Mouse (Mus musculus): Measurements from ENCODE around the gene Rbm45.

Rbm45 gene

DNA sequence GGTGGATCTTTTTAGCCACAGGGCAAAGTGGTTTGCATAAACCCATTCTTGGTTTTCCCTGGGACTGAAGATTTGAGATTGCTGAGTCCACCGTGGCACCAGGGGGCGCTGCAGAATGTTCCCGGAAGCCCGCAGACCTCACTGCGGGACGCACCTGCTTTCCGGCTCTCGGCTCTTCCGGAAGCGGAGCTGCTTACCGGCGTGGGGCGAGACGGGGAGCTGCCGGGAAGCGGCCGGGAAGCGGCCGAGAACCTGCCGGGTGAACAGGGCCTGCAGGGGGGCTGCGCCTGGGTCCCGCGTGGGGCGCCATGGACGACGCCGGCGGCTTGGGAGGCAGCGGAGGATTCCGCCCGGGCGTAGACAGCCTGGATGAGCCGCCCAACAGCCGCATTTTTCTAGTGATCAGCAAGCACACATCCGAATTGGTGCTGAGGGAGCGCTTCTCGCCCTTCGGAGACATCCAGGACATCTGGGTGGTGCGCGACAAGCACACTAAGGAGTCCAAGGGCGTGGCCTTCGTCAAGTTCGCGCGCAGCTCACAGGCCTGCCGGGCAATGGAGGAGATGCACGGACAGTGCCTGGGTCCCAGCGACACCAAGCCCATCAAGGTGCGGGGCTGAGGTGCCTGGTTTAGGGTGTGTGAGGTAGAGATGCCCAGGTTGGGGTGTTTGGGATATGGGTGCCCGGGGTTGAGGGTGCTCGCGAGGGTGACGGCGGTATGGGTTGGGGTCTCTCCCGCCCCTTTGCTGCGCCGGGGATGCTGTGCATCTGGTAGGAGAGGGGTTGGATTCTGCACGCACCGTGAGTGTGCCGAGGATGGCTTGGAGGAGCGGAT is at the start of gene Rbm45:
Gene Rbm45, plus strand, starts transcription at position 164 of the 835 bp plus-strand sequence.
- peak; percentile 91 for DNase-seq

DNA sequence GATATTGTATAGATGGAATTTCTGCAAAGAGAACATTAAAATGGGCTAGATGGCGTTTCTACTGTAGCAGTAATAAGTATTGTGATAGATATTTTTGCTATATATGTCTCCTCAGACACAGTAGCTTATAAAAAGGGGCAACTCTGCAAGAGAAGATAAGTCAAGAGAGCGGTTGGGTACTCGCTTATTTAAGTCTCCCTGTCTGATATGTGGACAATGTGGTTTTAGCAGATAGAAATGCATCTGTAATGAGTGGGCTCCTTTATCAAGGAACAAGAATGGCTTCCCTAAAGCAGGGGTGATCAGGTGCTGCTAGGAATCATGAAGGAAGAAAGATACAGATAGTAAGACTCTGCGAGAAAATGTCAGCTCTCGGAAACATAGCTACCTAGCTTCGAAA is 49.4 kb upstream of the Rbm45 start:
- DNase-seq, result no peak

DNA sequence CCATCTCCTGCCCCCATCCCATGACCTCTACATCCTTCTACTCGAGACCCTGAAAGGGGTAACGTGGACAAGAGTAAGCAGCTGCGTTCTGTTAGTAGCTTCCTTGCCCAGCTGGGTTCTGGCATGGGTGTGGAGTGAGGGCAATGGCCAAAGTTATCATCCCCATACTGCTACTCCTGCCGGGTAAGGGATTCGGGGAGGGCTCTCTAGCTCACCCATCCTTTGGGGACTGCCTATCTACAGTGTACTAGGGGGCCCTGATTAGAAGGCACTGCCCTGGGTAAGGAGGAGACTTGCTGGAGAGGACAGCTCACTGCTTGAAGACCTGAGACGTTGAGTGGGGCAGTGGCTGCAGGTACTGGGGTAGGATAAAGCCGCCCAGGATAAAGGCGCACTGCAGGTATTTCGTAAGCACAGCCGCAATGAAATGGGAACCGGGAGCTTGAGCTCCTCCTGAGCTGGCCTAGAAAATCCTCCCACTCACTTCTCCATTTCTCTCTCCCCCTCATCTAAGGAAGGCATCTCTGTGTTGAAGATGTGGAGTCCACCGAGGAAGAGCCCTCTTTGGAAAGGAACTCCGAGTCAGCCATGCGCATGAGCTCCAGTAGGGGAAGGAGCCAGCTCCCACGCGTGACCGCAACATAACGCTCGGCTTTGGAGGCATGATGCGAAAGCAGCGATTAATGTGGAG is 46.5 kb upstream of the Rbm45 start:
- no peak for DNase-seq

DNA sequence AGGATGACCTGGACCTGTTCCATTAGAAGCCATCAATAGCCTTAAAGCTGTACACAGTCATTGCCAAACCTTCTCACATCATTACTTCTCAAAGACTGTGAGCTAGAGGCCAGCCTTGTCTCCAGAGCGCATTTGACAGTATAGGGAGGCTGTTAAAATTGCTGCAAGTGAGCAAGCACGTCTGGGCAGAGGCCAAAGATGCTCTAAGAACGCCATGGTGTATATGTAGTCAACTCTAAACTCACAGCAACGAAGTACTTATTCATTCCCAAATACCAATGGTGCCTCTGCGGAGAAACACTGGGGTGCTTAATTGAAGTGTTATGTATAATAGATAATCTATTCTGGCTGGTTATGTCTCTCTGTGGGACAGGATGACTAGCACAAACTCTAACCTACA is 45.3 kb upstream of the Rbm45 start:
- DNase-seq, result no peak

DNA sequence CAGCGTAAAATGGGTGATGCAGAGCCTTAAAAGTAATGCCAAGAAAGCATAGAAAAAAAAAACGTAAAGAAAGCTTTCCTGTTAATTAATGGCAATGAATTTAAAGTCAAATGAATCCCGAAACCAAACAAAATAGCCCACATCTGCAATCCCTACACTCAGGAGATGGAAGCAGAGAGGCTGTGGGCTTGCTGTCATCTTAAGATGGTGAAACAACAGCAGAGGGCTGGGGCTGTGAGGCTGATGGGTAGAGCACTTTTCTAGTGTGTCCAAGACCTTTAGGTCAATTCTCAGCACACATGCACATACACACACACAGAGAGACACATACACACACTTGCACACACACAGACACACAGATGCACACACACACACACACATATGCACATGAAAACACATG is 43.6 kb upstream of the Rbm45 start:
- no peak for DNase-seq

DNA sequence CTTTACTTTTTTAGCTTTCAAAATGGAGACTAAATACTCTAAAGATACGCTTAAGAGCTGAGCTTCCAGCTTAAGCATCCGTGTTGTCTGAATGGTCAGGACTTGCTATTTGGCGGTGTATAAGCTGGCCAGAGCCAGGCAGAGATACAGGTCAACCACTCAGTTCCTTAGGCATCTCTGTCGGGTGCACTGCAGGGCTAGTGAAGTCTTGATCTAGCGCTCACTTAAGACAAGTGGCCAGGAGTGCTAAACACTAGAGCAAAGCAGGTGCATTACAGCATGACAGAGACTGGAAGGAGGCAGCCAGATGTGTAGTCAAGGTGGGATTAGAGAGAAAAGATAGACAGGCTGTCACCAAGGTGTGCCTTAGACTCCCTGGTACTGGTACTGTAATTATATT is 39.7 kb upstream of the Rbm45 start:
- no peak for DNase-seq

DNA sequence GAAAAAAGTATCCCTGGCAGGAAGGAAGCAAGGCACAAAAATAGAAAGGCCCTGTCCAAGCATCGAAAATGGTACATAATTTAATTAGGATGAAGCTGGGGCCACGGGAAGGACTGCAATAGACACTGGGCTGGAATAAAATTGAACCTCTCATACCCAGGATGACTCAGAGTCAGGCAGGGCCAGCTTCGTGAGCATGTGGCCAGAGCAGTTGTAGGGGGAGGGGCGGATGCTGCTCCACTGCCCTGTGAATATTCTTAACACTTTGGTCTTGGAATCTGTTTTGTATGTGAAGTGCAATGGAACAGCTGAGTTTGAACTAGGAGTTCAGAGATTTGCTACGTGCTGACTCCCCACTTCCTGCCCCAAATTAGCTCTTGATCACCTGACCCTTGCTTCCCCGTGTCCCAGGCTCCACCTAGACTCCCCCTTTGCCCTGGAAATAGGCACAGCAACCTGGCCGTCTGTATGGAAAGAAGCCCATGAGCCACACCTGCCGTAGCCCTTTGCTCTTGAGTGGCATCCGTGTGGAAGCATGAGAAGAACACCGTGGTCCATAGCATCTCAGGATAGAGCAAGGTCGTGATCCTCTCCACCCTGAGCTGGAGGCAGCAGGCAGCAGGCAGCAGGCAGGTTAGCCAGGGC is 37.5 kb upstream of the Rbm45 start:
- DNase-seq, result no peak

DNA sequence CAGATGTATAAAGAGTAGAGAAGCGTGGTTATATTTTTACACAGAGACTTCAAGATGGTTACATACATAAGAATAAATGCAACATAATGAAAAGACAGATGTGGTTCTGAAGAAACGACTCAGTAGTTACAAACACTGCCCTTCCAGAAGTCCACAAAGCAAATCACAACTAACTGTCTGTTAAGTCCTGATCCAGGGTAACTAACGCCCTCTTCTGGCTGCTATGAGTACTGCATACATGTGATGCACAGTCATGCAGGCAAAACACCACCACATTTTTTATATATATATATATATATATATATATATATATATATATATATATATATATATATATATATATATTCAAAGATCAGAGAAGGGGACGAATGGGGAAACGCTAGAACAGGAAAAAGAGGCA is 35.2 kb upstream of the Rbm45 start:
- no peak for DNase-seq

DNA sequence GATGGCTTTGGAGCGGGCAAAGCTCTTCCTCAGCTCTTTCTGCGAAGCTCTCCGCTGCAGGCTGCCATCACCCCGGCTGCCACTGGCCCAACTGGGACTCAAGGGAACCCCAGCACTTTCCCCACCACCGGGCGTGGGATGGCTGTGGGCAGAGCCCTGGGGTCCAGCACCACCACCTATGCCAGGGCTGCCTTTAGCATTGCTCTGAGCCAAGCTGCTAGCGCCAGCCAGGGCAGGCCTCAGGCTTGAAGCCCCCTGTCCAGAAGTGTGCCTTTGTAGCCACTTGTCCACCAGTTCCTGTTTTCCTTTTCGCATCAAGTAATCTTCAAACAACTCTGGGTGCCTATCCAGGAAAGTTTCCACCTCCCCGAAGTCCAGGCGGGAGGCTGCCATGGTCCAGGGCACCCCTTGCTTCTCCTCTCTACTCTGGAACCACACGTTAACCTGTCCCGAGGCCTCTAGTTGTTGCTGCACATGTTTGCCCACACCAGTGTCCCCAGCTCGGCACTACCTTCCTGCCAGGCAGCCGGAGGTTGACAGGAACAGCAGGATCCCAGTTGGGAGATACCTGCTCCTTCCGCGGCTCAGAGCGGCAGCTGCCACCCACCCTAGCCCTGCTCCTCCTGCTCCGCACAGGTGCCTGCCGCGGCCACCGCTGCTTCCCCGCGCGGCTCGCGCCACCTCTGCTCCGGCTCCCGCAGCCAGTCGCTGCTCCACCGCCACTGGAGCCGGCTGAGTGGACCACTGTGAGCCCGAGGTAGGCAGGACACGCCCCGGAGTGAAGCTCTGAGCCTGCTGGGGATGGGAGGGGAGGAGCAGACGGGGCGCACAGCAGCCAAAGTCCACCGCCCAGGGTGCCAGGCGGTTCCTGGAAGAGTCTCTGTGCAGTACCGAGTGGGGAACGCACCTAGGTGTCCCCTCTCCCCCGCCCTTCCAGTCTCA is 31.3 kb upstream of the Rbm45 start, which contains the start of gene Pde11a:
Gene Pde11a, minus strand, starts transcription at position 560 of the 942 bp plus-strand sequence.
- no peak for DNase-seq

DNA sequence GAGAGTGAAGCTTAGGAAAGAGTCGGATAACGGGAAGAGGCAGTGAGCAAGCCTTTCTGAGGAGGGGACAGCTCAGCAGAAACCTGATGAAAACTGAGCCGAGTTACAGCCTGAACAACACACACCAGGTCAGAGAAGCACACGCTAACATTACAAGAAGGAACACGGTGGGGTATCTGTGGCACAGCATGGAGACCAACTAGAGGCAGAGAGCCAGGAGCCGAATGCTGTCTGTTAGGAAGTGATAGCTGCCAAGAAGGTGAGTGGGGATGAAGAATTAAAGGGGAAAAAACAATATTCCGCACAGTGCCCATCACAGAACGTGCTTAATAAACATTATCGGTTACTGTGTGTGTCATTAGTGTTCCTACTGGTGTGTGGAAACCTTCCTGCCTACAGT is 27.6 kb upstream of the Rbm45 start:
- DNase-seq, result no peak

DNA sequence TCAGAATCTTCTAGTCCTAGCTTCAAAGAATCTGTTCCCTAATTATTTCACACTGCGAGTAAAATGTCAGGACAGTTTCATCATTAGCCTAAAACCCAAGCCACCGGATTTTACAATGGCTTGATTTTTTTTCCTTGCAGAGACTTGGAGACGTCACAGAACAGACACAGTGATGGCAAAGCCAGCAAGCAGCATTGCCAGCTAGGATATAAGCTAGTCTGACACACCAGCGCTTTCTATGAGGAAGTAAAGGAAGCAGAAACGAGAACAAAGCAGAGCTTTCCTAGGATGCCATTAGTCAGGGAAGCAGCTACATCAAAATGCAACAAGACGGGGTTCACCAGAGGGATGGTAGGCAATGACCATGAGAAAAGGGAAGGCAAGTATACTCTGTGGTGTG is 21.9 kb upstream of the Rbm45 start:
- no peak for DNase-seq

DNA sequence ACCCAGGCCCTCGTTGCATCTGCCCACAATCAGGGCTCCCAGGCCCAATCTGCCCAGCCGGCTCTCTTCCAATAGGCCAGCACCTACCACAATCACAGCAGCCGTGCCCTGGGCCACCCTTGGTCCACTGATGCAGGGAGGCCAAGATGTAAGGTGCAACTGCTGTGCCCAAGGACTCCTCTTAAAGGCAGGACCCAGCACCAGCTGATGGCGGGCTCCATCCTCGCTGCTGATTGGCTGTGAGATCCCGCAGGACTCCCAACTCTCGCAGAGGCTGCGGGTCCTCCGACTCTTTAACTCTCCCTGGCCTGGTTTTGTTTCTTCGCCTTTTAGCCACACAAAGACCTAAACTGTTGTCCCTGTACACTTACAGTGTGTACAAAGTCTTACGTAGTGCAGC is 9.6 kb upstream of the Rbm45 start, which contains the start of gene Cyct:
Gene Cyct, minus strand, starts transcription at position 225 of the 400 bp plus-strand sequence.
- no peak for DNase-seq

DNA sequence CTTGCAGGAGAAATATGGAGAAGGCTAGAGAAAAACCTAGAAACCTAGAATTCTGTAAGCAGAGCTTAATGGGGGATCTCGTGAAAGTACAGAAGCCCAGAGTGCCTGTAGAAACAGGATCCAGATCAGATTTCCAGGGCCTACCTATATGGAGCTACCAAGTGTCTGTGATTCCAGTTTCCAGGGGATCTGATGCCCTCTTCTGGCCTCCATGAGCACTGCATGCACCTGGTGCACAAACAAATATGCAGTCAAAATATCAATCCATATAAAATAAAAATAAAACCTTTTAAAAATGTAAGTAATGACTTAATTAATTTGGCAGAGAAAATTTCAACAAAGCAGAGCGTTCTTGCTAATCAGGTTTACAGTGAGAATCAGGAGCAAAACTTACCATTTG is 7.7 kb upstream of the Rbm45 start:
- DNase-seq, result no peak

DNA sequence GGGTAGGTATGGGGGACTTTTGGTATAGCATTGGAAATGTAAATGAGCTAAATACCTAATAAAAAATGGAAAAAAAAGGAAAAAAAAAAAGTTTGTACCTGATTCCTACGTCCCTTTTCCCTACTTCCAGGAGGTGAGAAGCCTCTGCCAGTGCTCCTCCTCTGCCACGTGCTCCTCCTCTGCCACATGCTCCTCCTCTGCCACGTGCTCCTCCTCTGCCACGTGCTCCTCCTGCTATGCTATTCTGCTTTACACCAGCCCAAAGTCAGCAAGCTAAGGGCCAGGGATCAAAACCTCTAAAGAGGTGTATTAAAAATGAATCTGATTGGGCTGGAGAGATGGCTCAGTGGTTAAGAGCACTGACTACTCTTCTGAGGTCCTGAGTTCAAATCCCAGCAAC is 4.0 kb upstream of the Rbm45 start:
- no peak for DNase-seq

DNA sequence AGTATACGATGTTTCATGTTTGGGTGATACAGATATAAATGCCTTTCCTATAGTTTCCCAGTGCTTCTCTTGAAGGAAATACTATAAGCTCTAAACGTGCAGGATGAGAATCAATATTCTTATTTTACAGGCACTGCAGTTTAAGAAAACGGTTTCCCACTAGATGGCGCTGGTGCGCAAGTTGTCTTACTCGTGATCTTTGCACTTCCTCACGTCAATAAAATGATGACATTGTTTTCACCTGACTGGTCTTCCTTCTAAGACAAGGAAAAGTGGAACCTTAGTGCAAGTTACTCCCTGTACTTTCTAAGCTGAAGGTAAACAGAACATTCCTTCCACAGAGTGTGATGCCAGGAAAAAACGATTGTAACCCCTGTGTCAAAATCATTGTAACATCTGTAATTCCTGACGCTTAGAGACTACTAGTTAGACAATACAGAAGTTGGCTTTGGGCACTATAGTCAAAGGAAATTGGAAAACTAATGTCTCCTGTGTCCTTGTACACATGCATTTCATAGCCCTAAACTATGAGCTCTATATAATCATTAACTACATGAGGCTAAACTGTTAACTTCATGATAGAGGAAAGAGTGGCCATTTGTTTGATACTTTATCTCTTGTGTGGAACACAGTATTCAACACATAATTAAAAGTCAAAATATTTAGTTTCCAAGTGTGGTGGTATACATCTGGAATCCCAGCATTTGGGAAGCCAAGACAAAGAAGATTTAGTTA is 2.4 kb upstream of the Rbm45 start:
- peak; percentile 83 for DNase-seq

DNA sequence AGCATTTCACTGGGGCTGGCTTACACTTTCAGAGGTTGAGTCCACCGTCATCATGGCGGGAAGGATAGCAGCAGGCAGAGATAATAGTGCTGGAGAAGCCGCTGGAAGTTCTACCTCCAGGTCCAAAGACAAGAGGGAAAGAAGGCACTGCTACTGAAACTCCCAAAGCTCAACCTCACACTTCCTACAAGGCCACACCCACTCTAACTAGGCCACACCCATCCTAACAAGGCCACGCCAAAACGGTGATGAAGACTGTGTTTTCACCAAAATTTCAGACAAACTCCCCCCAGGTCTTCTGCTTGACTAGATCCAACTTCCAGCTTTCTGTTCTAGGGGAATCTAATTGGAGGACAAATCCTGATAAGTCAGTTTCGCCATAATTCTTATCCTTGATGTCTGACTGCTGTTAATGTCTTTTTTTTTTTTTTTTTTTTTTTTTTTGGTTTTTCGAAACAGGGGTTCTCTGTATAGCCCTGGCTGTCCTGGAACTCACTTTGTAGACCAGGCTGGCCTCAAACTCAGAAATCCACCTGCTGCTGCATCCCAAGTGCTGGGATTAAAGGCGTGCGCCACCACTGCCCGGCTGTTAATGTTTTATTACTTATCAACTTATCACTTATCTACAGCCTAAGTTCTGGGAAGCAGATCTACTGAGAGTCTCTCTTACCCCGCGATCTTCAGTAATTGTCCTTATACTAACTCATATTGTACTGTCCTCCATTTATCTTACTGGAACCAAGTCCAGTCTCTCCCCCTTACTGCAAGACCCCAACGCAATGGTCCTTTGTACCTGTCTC is 723 bp upstream of the Rbm45 start:
- no peak for DNase-seq

DNA sequence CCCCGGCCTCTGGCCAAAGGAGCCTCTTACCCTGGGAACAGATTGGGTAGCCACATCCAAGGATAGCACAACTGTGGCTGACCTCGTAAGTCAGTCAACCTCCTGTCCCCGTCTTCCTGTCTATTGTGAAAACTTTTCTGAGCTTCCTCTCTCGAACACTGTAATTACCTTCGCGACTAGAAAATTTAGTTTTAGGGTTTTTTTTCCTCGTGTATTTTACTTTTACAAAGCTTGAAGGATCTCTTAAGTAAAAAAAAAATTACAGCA is 805 bp downstream of the Rbm45 start:
- DNase-seq, result no peak

DNA sequence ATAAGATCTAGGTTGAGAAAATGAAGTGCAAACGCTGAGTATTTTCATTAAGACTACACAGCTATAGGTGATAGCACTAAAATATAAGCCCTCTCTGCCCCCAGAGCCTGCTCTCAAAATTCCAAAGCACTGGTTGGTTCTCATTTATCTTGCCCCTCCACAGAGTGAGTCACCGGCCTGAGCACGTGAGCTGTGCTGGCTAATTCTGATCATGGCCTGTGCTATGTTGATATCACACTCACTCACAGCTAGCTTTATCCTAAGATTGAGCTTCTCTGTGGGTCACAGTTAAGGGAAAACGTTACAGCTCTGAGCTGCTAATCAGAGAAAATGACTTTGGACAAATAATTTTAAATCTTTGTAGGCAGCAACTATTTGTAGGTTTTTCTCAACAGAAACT is 2.5 kb downstream of the Rbm45 start:
- DNase-seq, result no peak

DNA sequence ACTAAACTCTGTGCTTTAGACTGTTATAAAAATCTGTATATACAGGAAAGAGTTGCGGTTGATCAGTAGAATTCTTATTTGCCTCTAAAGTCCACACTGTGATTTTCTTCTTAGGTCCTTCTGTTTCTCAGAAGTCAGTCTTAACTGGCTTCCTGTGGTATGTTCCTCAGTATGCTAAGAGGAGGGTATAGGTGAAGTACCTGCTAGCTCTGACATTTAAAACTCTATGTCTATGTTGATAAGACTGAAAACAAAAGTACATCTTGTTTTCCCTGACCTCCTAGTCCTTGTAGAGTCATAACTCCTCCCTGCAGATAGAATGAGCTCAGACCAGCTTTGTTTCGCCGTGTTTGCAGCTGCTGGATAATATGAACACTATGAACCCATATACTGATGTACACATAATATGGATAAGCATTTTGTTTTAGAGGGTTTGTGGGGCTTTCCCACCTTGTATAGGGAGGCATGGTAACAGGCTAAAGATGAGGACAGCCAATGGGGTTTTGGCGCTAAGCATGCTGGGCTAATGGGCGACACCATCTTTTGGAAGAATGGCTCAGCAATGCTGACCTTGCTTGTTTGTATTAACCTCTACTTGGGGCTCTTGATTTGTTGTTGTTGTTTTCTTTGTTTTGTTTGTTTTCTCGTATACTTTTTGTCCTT is 4.9 kb downstream of the Rbm45 start:
- no peak for DNase-seq

DNA sequence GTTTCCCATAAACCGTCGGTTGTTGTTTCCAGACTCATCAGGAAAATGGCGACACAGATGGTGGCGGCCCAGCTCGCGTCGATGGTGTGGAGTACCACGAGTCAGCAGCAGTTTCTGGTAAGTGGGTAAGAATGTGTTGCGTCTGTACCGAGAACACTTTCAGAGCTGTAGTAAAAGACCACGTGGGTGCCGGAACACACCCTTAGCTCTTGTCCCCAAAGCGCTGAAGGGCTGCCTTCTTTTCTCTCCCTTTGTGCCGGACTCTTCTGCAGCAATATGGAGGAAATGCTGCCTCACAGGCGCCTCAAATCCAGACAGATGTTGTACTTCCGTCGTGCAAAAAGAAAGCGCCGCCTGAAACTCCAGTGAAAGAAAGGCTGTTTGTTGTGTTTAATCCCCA is 8.9 kb downstream of the Rbm45 start:
- DNase-seq, result no peak

DNA sequence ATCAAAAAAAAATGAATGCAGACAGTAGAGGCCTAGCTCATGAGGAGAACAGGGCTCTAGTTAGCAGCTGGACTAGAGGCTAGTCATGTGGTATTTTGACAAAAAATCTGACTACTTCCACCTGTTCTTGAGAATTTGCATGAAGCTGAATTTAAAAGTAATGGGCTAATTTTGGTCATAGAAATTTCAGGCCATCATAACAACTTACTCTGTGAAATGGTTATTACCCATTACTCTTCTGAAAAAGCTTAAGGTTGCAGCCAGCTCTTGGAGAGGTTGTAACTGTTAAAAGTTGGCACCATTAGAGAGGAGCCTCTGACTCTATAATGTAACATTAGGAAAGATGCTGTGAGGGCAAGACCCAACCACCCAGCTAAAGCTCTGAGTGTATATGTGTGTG is 16.7 kb downstream of the Rbm45 start:
- no peak for DNase-seq
